Mouse (Mus musculus) neural tube, embryonic 12.5 days (tissue): ENCODE measurements around the gene Ubr4. TPM values are rescaled to one million over a fixed set of nuclear protein-coding genes. Genes with fewer than 3 reads are reported as not detected.
A peak's percentile ranks its signal among the peaks of the same experiment; 100 is the strongest.
"Not testable (repeated sequence)": the region's sequence is repeated elsewhere in the genome, so short reads cannot be mapped to it uniquely, and the experiment has no call there.

ENCODE experiments used
- ATAC-seq: fragments of 200-750 bp; cut with Nextera tagmentation; 2 replicates; pipeline ENCODE4 v1.8.0; 2017; ENCODE audit warnings: low read depth, mild to moderate bottlenecking, moderate TSS enrichment, moderate library complexity; ENCODE audit not compliant: low FRiP score
- H3K27ac ChIP-seq: fragments of 300-500 bp; sonication (generic); 2 replicates; pipeline ENCODE4 v1.5.1; 2016
- H3K27me3 ChIP-seq: fragments of 300-500 bp; sonication (generic); replicated peaks from 2 replicates; pipeline ENCODE4 v1.6.1; 2016; ENCODE audit warnings: mild to moderate bottlenecking
- H3K36me3 ChIP-seq: fragments of 300-500 bp; sonication (generic); 2 replicates; pipeline ENCODE4 v1.6.1; 2016; ENCODE audit warnings: mild to moderate bottlenecking
- H3K4me1 ChIP-seq: fragments of 300-500 bp; sonication (generic); 2 replicates; pipeline ENCODE4 v1.6.1; 2016
- H3K4me2 ChIP-seq: fragments of 300-500 bp; sonication (generic); replicated peaks from 2 replicates; pipeline ENCODE4 v1.6.1; 2016; ENCODE audit warnings: mild to moderate bottlenecking
- H3K4me3 ChIP-seq: fragments of 300-500 bp; sonication (generic); 2 replicates; pipeline ENCODE4 v1.5.1; 2016
- H3K9ac ChIP-seq: fragments of 300-500 bp; sonication (generic); 2 replicates; pipeline ENCODE4 v1.6.1; 2016; ENCODE audit warnings: mild to moderate bottlenecking
- H3K9me3 ChIP-seq: fragments of 300-500 bp; sonication (generic); 2 replicates; pipeline ENCODE4 v1.6.1; 2016; ENCODE audit warnings: mild to moderate bottlenecking
- WGBS: fragments of 180-500 bp; shearing (Covaris S2); methylation state at CpG from one replicate; pipeline ENCODE4 v1.1.7; 2016; 5-methylcytosine and 5-hydroxymethylcytosine counted together
- polyA plus RNA-seq: library from polyadenylated mRNA; unstranded; fragments of >200 nt; fragmentation: Nextera tagmentation; extraction: Ambion mirVana; gene quantifications from 2 replicates; pipeline ENCODE4 v1.2.1, GENCODE M21; 2016

Gene Ubr4
- polyA plus RNA-seq, 1 experiment from 2014 or later: 82.8 TPM

DNA sequence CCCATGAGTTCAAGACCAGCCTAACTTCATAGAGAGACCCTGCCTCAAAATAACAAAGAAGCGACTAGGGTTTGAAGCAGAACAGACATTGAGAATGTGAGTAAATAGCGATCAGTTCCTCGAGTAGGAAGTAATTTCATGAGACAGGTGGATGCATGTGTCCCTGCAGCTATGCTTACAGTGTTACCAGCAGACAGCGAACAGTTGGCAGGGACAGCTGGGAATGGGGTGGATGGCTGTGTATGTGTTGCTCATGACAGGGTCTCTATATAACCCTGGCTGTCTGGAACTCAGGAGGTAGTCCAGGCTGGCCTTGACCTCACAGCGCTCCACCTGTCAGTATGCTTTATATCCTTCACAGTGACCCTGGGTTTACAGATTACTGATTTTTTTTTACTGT is 15.6 kb downstream of the Ubr4 start:
- Histone ChIP-seq H3K9ac (no peak overlapping the region), H3K36me3 (peaks cover 95% of the 10 kb centered on the region), H3K27ac (no peak overlapping the region), H3K4me2 (no peak overlapping the region), H3K9me3 (no peaks in the 10 kb centered on the region), H3K4me3 (no peak overlapping the region), H3K27me3 (no peaks in the 10 kb centered on the region), H3K4me1 (no peaks in the 10 kb centered on the region)
- ATAC-seq: no peak
- 94% methylated on average over 5 of the region's 5 CpGs for WGBS

GRCm38 (mm10) chr4:139373130-139373529 is 20.7 kb downstream of the Ubr4 start:
- no peaks in the 10 kb centered on the region for H3K27me3 ChIP-seq
- H3K4me1 ChIP-seq: no peaks in the 10 kb centered on the region
- no peak overlapping the region for H3K4me3 ChIP-seq
- WGBS: 90% methylated on average over 4 of the region's 4 CpGs
- no peak overlapping the region for H3K4me2 ChIP-seq
- peaks cover 87% of the 10 kb centered on the region for H3K36me3 ChIP-seq
- no peak overlapping the region for H3K27ac ChIP-seq
- no peak for ATAC-seq
- H3K9me3 ChIP-seq: no peaks in the 10 kb centered on the region
- H3K9ac ChIP-seq: no peak overlapping the region

GRCm38 (mm10) chr4:139373531-139373930 is 21.1 kb downstream of the Ubr4 start:
- 95% methylated on average over 10 of the region's 10 CpGs for WGBS
- Histone ChIP-seq H3K36me3 (peaks cover 83% of the 10 kb centered on the region), H3K4me1 (no peaks in the 10 kb centered on the region), H3K4me3 (no peak overlapping the region), H3K27ac (no peak overlapping the region), H3K4me2 (no peak overlapping the region), H3K9me3 (no peaks in the 10 kb centered on the region), H3K9ac (no peak overlapping the region), H3K27me3 (no peaks in the 10 kb centered on the region)
- no peak for ATAC-seq

DNA sequence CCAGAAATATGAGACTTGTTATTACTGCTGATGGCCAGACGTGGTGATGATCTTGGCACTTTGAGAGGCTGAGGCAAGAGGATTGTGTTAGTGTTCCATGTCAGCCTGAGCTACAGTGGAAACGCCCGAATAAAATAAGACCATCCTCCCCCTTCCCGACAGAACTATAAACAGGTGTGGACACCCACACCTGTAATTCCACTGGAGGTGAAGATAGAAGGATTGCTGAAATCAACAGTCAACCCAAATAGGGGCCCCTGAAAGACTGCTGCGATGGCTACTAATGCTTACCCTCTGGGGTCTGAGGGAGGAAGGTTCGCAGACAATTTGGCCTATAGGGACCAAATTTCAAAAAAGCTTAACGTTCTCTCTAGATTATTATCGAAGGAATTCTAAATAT is 27.3 kb downstream of the Ubr4 start:
- H3K4me3 ChIP-seq: peak overlapping the region; percentile 89
- no peak for ATAC-seq

DNA sequence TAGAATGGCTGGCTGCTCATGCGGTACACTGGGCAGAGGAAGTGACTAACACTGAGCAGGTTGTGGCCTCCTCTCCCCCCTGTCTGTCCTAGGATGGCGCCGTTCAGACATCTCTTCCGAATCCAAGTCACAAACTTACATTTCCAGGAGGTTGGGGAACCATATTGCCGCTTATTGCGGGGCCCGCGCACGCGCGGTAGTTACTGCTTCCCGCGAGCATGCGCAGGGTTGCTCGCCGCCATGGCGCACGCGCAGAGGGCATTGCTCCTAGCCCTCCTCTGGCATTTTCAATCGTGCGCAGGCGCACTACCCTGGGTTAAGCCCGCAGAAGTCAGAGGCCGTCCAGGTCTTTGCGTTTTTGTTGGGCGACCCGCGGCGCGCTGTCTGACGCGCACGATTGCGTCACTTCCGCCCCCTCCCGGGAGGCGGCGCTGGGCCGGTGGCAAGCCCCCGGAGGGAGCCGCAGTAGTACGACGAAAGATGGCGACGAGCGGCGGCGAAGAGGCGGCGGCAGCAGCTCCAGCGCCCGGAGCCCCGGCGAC is 27.9 kb downstream of the Ubr4 start:
- peaks cover 27% of the 10 kb centered on the region for H3K4me1 ChIP-seq
- no peaks in the 10 kb centered on the region for H3K27me3 ChIP-seq
- WGBS: under 1% methylated on average over 54 of the region's 54 CpGs
- H3K9me3 ChIP-seq: no peaks in the 10 kb centered on the region
- ATAC-seq: peak; percentile 96
- H3K4me3 ChIP-seq: peak overlapping the region; percentile 89
- H3K4me2 ChIP-seq: peak overlapping the region; percentile 92
- H3K36me3 ChIP-seq: peaks cover 19% of the 10 kb centered on the region
- peak overlapping the region; percentile 26; the same call in 1 of the 2 replicates for H3K27ac ChIP-seq
- H3K9ac ChIP-seq: peak overlapping the region; percentile 82

More for the DNA sequence above, 27.3 kb downstream of the Ubr4 start:
- H3K9me3 ChIP-seq: no peaks in the 10 kb centered on the region
- H3K4me2 ChIP-seq: peak overlapping the region; percentile 92
- peak overlapping the region; percentile 82 for H3K9ac ChIP-seq
- WGBS: 16% methylated on average over 8 of the region's 8 CpGs
- H3K27me3 ChIP-seq: no peaks in the 10 kb centered on the region
- no peak overlapping the region for H3K27ac ChIP-seq
- peaks cover 25% of the 10 kb centered on the region for H3K36me3 ChIP-seq
- peaks cover 27% of the 10 kb centered on the region for H3K4me1 ChIP-seq

- Histone ChIP-seq H3K9ac (peak overlapping the region; percentile 82), H3K27ac (peak overlapping the region; percentile 26; the same call in 1 of the 2 replicates), H3K9me3 (no peaks in the 10 kb centered on the region), H3K36me3 (peaks cover 13% of the 10 kb centered on the region; the same call in 1 of the 2 replicates), H3K4me2 (peak overlapping the region; percentile 92), H3K27me3 (no peaks in the 10 kb centered on the region), H3K4me3 (peak overlapping the region; percentile 89), H3K4me1 (peaks cover 27% of the 10 kb centered on the region)
- ATAC-seq: peak; percentile 79
- WGBS: 3% methylated on average over 43 of the region's 44 CpGs
Measured at GRCm38 (mm10) chr4:139380775-139381451, 28.5 kb downstream of the Ubr4 start.

DNA sequence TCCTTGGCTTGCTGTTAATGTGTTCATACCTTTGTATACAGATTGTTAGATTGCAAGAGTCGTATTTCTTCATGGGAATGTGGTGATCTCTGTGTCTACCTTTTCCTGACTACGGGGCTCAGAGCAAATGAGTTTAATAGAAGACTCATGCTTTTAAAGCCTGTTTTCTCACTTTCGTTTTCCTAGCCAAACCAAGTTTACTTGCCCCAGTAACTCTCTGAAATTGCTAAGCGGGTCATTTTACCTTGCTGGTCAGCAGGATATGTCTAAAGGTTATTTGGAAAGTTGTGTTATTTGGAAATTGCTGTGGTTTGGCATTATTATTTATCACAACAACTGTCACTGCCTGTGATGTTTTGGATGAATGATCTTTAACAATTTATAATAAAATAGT is 29.0 kb downstream of the Ubr4 start:
- Histone ChIP-seq H3K27me3 (no peaks in the 10 kb centered on the region), H3K4me3 (peak overlapping the region; percentile 89), H3K4me1 (peaks cover 27% of the 10 kb centered on the region), H3K4me2 (peak overlapping the region; percentile 92), H3K9me3 (no peaks in the 10 kb centered on the region), H3K9ac (peak overlapping the region; percentile 82; the same call in 1 of the 2 replicates), H3K36me3 (peaks cover 9% of the 10 kb centered on the region; the same call in 1 of the 2 replicates), H3K27ac (no peak overlapping the region)
- ATAC-seq: no peak
- WGBS: 59% methylated on average over 4 of the region's 4 CpGs

DNA sequence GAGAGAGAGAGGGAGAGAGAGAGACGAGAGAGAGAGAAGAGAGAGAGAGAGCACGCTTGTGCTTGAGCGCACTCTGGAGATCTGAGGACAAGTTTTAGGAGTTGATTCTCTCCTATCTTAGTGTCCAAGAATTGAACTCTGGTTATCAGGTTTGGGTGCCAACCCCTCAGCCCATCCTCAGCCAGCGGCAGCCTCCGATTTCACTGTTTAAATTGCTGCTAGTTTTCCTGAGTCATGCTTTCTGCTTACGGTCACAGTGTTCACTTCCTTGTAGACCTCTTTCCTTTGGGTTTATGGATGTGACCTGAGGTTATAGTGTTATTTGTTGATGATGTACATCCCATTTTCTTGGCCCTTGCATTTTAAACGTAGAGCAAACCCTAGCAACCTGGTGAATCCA is 29.8 kb downstream of the Ubr4 start:
- peak overlapping the region; percentile 92 for H3K4me2 ChIP-seq
- H3K36me3 ChIP-seq: peaks cover 5% of the 10 kb centered on the region; the same call in 1 of the 2 replicates
- 82% methylated on average over 7 of the region's 7 CpGs for WGBS
- ATAC-seq: no peak
- H3K4me3 ChIP-seq: no peak overlapping the region
- H3K27me3 ChIP-seq: no peaks in the 10 kb centered on the region
- no peak overlapping the region for H3K27ac ChIP-seq
- H3K9ac ChIP-seq: no peak overlapping the region
- H3K4me1 ChIP-seq: peaks cover 27% of the 10 kb centered on the region
- H3K9me3 ChIP-seq: no peaks in the 10 kb centered on the region

DNA sequence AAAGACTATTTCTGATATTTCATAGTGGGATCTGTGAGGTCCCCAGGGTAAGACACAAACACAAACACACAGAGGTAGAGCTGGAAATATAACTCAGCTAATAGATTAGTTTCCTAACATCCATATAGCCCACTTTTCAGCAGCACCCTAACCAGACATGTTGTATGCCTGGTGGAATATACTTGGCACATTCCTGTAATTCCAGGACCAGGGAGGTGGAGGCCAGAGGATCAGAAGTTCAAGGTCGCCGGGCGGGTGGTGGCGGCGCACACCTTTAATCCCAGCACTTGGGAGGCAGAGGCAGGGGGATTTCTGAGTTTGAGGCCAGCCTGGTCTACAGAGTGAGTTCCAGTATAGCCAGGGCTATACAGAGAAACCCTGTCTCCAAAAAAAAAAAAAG is 33.4 kb downstream of the Ubr4 start:
- H3K36me3 ChIP-seq: peaks cover 14% of the 10 kb centered on the region
- not testable (repeated sequence) for H3K9ac ChIP-seq, H3K4me2 ChIP-seq, H3K9me3 ChIP-seq, H3K4me3 ChIP-seq, H3K27me3 ChIP-seq, H3K27ac ChIP-seq, ATAC-seq
- H3K4me1 ChIP-seq: peaks cover 21% of the 10 kb centered on the region
- WGBS: 90% methylated on average over 5 of the region's 5 CpGs

DNA sequence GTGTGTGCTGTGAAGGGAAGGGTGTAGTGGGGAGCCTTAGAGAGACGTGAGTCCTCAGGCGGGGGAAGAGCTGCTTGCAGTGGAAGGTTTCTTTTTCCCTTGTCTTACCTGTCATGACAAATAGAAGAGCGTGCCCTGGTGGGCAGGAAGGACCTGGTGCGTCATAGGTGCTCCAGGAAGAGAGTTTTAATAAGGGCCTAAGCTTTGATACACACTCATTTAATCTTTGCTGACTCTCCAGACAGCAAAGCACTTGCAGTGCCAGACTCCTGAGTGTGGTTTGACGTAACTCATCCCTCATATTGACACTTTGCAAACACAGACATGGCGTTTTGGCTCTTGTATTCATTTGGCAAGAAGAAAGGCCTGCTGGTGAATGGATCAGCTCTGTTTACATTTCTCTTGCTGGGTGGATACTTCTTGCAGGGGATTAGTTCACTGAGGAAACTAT is 34.5 kb downstream of the Ubr4 start:
- Histone ChIP-seq H3K4me1 (peaks cover 13% of the 10 kb centered on the region), H3K4me3 (no peak overlapping the region), H3K9me3 (no peaks in the 10 kb centered on the region), H3K27me3 (no peaks in the 10 kb centered on the region), H3K36me3 (peaks cover 24% of the 10 kb centered on the region), H3K9ac (no peak overlapping the region), H3K4me2 (no peak overlapping the region), H3K27ac (no peak overlapping the region)
- no peak for ATAC-seq
- 81% methylated on average over 6 of the region's 6 CpGs for WGBS

- no peaks in the 10 kb centered on the region for H3K27me3 ChIP-seq
- ATAC-seq: no peak
- H3K4me1 ChIP-seq: no peaks in the 10 kb centered on the region
- H3K4me2 ChIP-seq: no peak overlapping the region
- no peak overlapping the region for H3K9ac ChIP-seq
- 92% methylated on average over 4 of the region's 4 CpGs for WGBS
- no peak overlapping the region for H3K4me3 ChIP-seq
- H3K9me3 ChIP-seq: no peaks in the 10 kb centered on the region
- no peak overlapping the region for H3K27ac ChIP-seq
- peaks cover 48% of the 10 kb centered on the region for H3K36me3 ChIP-seq
Measured at GRCm38 (mm10) chr4:139389557-139389956, 37.1 kb downstream of the Ubr4 start.

DNA sequence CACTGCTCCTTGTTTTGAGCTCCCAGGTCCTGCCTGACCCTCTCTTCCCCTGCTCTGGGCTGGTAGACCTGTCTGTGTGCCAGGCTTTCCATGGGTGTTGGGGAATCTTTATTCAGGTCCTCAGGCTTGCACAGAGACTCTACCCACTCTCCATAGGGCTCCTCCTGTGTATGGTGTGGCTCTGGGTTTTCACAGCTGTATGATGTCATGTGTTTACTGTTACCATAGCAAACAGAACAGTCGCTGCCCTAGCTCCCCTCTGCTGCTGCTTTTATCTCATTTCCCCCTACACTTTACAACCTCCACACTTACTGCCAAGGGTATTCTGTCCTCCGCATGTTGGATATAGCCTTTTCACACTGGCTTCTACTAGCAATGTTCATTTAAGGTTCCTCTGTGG is 43.0 kb downstream of the Ubr4 start:
- no peak for ATAC-seq
- Histone ChIP-seq H3K4me1 (no peaks in the 10 kb centered on the region), H3K9me3 (no peaks in the 10 kb centered on the region), H3K27ac (no peak overlapping the region), H3K36me3 (peaks cover 94% of the 10 kb centered on the region), H3K27me3 (no peaks in the 10 kb centered on the region), H3K4me2 (no peak overlapping the region), H3K9ac (no peak overlapping the region), H3K4me3 (no peak overlapping the region)
- WGBS: 84% methylated on average over 2 of the region's 2 CpGs

GRCm38 (mm10) chr4:139400487-139400886 is 48.1 kb downstream of the Ubr4 start:
- no peak overlapping the region for H3K9ac ChIP-seq
- 89% methylated on average over 5 of the region's 5 CpGs for WGBS
- no peaks in the 10 kb centered on the region for H3K27me3 ChIP-seq
- no peak overlapping the region for H3K4me2 ChIP-seq
- H3K36me3 ChIP-seq: peaks cover 94% of the 10 kb centered on the region
- H3K4me1 ChIP-seq: no peaks in the 10 kb centered on the region
- no peaks in the 10 kb centered on the region for H3K9me3 ChIP-seq
- no peak overlapping the region for H3K27ac ChIP-seq
- no peak for ATAC-seq
- no peak overlapping the region for H3K4me3 ChIP-seq
